Mouse (Mus musculus) spleen, postnatal 14 days (tissue): Measurements from ENCODE around the gene Sytl3.

Experiments used
- DNase-seq, 2 experiments: peaks; one replicate each; pipeline ENCODE4 v3.0.0; 2021 to 2022; ENCODE audit warnings: low spot score in 2 of 2

Sytl3 gene

DNA sequence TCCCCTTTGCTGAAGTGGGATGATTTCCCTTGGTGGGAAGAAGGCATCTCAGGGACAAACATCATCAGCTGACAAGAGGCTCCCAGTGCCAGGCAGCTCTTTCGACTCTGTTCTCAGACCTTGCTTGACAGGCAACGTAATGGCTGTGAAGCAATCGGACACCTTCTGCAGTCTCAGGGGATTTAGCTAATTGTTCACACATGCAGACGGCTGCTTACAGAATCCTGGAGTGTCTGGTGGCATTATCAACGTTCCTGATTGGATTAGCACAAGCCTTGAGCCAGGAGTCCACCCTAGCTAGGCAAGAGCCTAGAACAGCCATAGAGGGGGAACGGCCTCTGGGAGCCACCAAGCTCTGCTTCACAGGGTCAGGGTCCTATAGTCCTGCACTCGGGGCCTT, 93.5 kb downstream of the Sytl3 start:
- DNase-seq, result no peak

DNA sequence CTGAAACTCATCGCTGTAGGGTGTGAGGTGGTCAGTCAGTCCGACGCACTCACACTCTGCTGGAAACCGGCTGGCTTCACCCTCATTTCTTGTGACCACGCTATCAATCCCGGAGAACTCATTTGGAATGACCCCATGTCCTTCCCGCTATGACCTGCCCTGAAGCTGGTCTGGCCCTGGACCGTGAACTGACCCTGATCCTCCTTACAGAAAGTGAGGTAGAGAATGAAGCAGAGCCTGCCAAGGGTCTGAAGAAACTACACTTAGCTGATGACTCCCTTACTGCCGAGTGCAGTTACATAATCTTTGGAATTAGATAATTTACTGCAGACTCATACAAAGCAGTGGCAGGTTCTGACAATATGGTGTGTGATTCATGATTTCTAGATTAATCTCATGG, 96.3 kb downstream of the Sytl3 start:
- DNase-seq, result no peak

DNA sequence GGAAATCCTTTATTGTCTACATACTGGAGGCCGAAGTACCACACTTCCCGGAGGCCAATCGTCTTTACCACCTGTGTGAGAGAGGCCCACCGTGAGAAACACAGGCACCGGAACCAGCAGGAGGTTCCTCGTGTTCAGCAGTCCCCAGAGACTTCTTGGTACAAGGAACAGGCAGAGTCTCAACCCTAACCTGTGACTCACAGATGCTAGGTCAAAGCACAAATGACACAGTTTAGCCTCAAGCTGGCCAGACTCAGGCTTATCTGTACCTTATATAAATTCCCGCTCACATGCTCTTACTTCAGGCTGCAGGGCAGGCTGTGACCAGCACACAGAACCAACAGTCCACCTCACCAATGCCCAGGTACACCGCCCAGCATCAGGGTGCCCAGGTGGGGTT, 97.0 kb downstream of the Sytl3 start:
- DNase-seq, result no peak

DNA sequence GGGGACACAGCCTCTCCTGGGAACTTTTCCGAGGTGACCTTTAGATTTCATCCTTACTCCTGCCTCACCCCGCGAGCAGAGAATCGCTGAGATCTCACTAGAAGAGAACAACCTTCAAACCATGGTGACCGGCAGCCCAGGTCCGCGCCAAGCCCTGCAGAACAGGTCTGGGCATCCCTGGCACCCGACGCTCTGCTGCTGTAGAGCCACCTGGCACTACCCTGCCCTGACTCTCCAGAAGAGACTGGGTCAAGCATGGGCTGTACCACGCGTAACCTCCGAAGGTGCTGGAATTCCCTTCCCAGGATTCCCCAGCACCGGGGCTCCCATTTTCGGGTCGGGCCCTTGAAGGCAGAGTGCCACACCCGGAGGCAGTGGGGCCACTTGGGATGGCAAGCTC, 99.0 kb downstream of the Sytl3 start:
- DNase-seq, result no peak

DNA sequence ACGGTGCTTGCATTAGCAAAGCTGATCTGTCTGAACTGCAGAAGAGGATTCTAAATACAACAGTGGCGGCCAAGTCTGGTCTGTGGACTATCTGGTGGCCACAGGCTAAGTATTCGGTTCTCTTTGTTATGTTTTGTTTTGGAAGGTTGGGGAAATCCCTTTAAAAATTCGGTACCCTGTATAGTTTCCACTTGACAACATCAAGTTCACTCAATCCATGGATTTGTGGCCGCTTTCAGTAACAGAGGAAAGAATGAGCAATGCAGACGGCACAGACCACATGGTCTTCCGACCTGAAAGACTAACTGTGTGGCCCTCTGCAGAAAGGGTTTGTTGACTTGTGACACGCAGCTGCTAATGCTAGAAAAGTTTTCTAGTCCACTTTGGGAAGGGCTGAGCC, 100.0 kb downstream of the Sytl3 start:
- DNase-seq, result no peak

DNA sequence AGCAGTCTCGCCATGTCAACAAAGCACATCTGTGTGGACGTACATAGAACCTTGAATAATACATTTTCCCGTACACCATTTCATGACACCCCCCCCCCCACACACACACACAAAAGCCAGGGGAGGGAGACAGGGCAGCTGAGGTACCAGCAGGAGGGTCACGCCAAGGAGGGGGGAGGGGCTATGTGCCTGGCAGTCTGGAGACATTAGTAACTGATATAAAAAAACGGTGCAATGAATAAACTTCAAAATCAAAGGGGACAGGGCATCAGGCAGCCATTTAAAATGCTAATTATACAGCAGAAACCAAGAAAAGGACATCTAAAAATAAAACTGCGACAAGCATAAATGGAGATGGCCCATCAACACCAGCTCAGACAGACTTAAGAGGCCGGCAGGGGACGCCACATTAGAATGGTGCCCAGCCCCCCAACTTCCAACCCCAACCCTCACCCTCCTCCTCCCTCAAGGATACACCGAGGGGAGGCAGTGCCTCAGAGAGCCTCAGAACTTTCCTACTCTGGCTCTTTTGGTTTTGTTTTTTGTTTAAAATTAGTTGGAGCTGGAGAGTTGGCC, 100.9 kb downstream of the Sytl3 start:
- DNase-seq, result no peak

DNA sequence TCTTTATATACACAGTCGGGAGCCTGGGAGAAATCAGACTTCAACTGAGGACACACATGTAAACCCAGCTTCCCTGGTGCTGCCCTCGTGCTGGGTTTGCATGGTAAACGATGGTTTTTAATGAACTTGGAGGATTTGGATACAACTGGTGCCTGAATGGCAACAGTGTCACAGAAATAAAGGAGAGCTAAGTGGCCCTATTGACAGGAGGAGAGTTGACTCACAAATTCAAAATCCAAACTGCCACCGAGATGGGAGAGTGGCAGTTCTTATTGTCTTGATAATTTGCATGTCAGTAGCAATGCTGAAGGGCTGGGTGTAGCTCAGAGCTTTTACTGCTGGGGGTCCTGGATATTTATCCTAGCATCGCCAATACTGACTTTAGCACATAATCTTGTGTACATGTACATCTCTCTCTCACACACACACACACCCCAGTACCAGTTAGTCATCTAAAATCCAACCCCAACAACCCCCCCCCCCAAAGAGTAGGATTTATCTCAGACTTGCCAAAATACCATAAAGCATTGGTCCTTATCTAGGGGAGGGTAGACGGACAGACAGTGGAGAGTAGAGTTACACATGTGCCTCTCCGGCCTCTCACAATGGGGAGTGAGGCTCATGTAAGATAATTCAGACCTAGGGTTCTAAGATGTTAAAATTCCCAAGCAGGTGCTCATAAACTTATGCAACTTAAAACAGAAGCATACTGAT, 104.8 kb downstream of the Sytl3 start:
- no peak for DNase-seq

DNA sequence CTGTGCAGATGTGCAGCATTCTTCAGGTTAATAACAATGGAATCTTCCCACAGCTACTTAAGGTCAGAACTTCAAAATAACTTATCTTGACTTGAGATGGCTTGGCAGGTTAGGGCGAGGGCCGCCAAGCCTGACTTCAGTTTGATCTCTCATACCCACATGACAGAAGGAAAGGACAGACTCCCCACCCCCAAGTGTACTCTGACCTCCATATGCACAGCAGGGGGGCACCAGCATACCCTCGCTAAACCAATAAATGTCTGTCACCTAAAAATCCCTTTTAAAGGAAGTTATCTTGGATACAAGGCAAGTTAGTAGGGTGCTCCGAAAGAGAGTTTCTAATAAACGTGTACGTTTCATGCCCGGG, 105.3 kb downstream of the Sytl3 start:
- no peak for DNase-seq

DNA sequence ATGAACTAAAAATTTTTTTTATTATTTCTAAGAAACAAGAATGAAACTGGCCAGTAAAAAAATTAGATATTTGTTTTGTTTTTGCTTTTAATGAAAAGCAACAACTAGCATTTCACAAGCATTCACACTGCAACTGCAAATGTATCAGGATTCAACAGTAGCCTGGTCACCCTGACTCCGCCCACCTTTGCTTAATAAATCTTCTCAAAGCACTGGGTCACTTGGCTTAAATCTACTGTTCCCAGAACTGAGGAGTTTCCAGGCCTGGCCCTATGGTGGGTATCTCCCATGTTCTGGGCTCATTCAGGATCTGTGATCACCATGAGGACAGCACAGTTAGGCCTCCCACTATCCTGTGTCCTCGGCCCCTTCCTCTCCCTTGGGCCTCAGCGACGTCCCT, 105.8 kb downstream of the Sytl3 start:
- no peak for DNase-seq

DNA sequence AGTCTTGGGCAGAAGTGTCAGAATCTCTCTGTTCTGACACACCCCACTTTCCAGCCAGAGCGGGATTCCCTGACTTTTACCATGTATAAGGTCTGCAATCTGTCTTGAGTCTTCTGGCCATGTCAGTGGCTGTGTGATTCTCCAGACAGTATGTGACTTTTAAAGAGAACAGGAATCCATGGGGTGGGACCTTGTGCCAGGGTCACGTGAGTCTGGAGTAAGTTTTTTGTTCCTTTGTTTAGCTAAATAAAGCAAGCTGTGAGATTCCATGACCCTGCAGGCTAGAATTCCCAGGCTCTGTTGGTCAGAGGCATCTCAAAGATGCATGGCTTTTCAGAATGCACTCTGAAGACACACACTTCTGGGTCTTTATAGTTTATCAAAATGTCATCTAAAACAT, 107.0 kb downstream of the Sytl3 start:
- no peak for DNase-seq

DNA sequence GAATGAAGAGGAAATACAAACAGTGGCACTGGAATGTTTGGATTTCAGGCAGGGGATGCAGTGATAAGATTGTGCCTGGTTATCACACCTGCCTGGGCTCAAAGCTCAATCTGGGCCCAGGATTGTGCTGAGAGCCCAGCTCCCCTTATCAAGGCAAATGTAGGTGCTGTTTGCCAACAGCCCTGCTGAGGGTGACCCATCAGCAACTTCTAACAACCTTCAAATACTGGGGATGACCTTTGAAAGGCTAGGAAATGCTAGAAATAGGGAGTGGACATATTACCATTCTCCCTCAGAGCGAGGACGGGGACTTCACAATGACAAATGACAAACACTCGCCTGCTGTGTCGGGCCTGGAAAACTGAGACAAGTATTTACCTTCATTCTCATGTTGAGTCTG, 107.9 kb downstream of the Sytl3 start:
- no peak for DNase-seq

DNA sequence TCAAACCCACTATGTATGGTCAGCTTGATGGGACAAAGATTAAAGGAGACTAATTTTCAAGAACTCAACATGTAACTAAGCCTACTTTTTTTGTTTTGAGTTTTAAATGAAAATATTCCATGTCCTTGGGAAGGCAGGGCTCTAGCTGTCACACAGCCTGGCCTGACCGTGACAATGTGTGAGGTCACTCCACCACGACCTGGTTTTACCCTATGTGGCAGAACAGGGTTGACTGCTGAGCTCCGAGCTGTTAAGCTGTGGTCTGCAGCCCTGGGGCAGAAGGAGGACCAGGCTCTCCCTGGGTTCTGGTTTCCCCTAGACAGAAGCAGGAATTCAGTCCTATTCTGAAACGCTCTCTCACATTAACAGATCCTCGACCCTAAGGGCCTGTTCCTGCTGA, 108.9 kb downstream of the Sytl3 start:
- DNase-seq, result no peak

DNA sequence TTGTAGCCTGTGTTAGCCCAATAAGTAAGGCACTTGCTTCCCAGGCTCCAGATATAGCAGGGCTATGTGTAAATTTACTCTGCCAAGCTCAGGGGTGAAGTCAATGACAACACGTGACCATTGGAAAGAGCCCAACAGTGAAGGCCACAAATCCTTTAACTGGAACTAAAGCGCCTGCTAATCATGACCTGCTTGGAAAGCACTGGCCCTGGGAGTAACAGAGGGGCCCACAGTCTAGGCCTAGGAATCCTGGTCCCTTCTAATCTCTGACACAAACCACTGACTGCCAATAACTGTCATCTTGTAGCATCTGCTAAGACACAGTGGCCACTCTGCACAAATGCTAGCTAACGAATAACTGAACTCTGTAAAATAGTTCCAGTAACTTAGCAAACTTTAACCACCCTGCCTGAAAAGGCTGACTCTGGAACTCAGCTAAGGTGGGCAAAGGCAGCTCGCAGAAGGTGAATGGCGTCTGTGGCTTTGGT, 109.5 kb downstream of the Sytl3 start:
- no peak for DNase-seq

DNA sequence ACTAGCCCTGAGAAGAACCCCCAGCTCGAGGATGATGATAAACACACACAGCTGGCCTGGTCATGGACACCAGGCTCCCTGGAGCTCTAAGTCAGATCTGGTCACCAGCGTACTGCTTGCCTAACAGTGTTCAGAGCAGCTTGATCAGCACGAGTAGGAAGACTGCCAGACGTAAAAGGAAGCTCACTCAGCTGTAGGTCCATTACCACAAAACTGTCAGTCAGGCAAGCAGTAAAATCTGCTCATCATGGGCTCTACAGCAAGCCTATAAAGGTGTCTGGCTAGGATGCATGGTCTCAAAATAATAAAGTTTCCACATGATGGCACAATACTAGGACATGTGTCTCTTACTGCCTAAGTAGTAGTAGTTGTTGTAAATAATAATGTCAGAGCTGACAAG, 110.7 kb downstream of the Sytl3 start:
- DNase-seq, result no peak

DNA sequence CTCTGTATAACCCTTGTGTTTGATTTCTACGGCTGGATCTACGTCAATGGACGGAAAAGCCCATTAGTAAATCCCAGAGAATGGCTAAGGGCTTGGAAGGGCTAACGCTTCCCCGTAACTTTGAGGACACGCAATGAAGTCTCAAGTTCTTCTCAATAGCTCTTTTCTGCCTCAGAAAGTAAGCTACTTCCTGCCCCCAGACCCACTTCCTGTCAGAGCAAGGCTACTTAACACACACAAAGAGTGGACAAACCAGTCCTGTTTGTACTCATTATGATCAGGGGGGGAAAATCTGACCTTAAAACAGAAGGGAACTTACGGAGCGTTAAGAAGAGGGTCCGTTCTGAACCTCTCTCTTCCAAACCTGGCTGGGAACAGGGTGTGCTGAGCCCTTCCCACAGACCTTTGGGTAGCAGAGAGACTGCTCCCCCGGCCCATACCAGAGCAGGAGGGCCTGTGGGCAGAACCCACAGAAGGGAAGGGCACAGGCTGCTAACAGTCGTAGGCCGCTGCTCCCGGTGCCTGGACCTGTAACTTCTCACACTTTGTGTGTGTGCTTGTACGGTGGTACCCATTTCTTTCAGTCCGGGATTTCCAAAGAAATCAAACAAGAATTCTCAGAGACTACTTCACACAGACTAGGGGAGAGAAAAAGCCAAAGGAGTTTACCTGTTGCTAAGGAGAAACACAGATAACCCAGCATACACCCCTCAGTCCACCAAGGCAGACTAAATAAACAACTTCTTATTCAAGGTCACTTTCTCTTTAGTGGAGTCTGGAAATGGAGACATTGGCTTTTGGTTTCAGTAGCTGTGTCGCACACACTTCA, 113.0 kb downstream of the Sytl3 start:
- no peak for DNase-seq

DNA sequence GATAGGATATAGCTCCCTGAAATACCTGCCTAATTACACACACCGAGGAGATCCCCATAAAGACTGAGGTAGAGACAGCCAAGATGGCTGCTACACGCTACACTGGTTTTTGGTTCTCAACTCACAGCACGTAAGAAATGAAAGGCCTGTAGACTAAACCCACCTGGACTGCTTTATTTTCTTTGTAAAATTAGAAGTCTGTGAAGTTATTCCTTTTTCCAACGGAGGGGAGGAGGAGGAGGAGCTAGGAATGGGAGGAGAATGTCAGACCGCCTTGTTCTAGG, 113.5 kb downstream of the Sytl3 start:
- no peak for DNase-seq

DNA sequence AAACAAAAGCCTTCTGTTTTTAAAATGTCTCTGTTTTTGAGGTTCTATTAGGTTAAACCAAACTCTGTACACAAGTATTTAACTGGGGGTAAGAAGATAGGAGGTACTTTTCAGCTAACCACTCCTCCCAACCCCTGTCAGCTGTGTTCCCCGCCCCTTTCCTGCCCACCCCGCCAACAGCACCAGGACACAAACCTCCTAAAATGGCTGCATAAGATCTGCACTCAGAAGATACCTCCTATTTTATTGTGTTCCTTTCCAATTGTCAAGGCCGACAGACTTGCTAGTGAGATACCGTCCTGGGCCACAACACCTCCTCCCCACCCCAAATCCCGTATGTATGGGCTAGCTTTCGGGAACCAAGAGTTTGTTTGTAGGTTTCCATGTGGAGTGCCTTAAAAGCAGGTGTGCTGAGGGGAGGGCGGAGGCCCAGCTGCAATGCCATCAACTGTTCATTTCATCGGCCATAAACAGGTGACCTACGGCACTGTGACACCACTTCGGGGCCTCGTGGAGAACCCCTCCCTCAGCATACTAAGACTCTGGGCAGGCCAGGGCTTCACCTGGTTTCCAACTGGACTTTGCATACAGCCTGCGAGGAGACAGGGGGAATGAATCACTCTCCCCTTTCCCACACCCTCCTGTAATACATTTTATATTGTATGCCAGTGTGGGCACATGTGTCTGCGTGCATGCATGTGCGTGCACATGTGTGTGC, 114.5 kb downstream of the Sytl3 start:
- no peak for DNase-seq

DNA sequence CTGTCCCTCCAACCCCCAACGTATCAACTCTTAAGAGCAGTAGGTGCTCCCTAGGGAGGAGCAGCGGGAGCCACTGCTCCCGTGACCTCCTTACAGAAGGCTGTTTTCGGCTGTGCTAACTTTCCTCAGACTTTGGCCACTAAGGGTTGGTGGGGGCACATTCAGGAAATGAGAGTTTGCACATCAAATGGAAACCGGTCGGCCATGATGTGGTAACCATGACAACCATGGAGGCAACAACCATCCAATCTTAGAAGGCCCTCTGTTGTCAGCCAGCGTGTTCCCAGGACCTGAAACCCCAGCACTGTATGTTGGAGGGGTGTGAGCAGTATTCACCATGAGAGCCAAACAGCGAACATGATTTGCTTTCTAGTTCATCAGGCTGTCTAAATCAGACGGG, 116.3 kb downstream of the Sytl3 start:
- no peak for DNase-seq

DNA sequence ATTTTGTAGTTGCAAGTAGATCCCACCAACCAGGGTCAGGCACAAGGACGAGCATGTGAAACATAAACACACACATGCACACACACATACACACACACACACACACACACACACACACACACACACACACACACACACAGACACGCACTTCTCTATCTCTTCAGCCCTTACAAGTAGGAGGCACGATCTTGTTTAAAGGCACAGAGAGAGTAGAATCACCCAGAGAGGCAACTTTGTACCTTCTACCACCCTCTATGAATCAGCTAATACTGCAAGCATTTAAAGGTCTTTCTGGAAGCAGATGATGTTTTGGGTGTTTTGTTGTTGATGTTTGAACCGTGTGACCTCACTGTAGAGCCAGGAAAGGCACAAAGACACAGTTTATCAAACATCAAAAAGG, 116.8 kb downstream of the Sytl3 start:
- DNase-seq, result no peak

DNA sequence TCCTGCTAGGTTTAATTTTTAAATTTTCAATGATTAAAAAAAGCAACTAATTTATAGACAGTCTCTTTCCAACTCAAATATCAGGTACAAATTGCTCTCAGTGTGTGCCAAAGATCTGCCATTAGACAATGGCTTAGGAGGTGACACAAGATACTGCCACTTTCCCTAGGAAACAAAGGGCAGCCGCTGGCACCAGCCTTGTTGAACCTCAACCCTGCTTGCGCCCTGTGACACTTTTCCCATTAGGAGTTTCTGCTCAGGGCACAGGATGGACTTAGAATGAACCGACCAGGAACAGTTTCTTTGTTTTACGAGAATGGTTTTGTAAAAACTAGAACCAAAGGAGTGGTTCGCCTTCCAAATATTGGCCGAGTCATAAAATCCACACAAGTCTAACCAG, 117.2 kb downstream of the Sytl3 start:
- no peak for DNase-seq

DNA sequence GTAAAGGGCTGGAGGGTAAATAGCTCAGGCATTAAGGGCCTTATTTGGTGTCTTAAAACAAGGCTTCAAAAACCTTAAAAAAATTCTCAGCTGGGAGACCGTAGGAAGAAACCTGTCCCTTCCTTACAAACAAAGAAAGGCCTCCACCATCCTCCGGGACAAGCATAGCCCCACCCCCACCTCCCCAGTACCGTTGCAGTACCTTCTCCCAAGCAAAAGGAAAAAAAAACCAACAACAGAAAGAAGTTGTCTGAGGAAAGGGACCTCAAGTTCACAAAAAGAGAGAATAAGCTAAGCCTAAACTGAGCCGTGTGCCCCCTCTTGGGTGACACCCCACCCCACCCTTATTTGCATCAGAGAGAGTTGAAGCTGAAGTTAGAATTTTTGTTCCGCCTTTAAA, 117.7 kb downstream of the Sytl3 start:
- no peak for DNase-seq

DNA sequence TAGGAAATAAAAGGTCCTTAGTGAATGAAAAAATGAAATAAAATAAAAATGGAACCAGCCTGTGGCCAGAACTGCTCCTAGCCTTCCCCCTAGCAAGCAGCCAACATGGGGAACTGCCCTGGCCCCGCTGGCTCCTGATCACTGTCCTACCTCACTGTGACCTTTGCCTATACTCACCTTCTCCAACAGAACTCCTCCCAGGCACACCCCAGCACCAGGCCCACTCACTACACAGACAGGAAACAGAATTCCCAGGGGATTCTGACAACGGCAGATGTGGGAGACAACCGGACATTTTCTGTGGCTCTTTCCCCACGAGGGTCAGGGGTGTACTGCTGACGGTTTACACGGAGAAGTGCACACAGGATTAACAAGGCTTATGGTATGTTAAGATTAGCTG, 118.2 kb downstream of the Sytl3 start:
- no peak for DNase-seq
